Mouse (Mus musculus) erythroid progenitor cell, adult 5-6 weeks (primary cell): ENCODE measurements around the gene Rad51ap2. TPM values are rescaled to one million over a fixed set of nuclear protein-coding genes. Genes with fewer than 3 reads are reported as not detected.

ENCODE experiments used
- ATAC-seq: replicated peaks from 2 replicates; pipeline ENCODE4 v1.8.0; 2016; ENCODE audit warnings: moderate number of reproducible peaks, mild to moderate bottlenecking, moderate TSS enrichment, inconsistent platforms; ENCODE audit not compliant: poor library complexity, low FRiP score, severe bottlenecking
- total RNA-seq, 2 experiments: library from RNA; stranded (forward) in 1 of 2; stranded (reverse) in 1 of 2; fragments of 150-400 nt in 1 of 2; fragments of 186-747, 209-891 nt in 1 of 2; gene quantifications; 2 replicates each; pipeline versions ENCODE4 v1.2.3 to v1.2.4; 2015 to 2017; ENCODE audit warnings: low replicate concordance in 2 of 2

Gene Rad51ap2
- total RNA-seq (2015; ENCODE audit: low replicate concordance) (not detected in 2 replicates), total RNA-seq (2017; ENCODE audit: low replicate concordance) (not detected in 2 replicates)

GRCm38 (mm10) chr12:11455549-11456194 is at the start of gene Rad51ap2:
TSS of gene Rad51ap2 (plus strand) at chr12:11456079.
- ATAC-seq: no peak

- ATAC-seq: no peak
Observed at GRCm38 (mm10) chr12:11407679-11408078, 48.2 kb upstream of the Rad51ap2 start.

- ATAC-seq: no peak
Observed at GRCm38 (mm10) chr12:11418112-11418511, 37.8 kb upstream of the Rad51ap2 start.

- no peak for ATAC-seq
Observed at GRCm38 (mm10) chr12:11427396-11427795, 28.5 kb upstream of the Rad51ap2 start.

- ATAC-seq: no peak
Observed at GRCm38 (mm10) chr12:11433126-11433525, 22.8 kb upstream of the Rad51ap2 start.

- no peak for ATAC-seq
Observed at GRCm38 (mm10) chr12:11433716-11434115, 22.2 kb upstream of the Rad51ap2 start.

GRCm38 (mm10) chr12:11434446-11434845 is 21.4 kb upstream of the Rad51ap2 start:
- no peak for ATAC-seq

GRCm38 (mm10) chr12:11435246-11436022 is 20.4 kb upstream of the Rad51ap2 start:
- no peak for ATAC-seq

- ATAC-seq: no peak
Observed at GRCm38 (mm10) chr12:11436023-11436350, 19.9 kb upstream of the Rad51ap2 start.

- ATAC-seq: no peak
Observed at GRCm38 (mm10) chr12:11436497-11437265, 19.2 kb upstream of the Rad51ap2 start, which contains the start of gene Vsnl1. TSS of gene Vsnl1 (minus strand) at chr12:11436613.

- ATAC-seq: no peak
Observed at GRCm38 (mm10) chr12:11437266-11437906, 18.5 kb upstream of the Rad51ap2 start.

- ATAC-seq: no peak
Observed at GRCm38 (mm10) chr12:11437907-11438447, 17.9 kb upstream of the Rad51ap2 start.

GRCm38 (mm10) chr12:11454146-11454545 is 1.7 kb upstream of the Rad51ap2 start:
- no peak for ATAC-seq

- no peak for ATAC-seq
Observed at GRCm38 (mm10) chr12:11456213-11456612, 334 bp downstream of the Rad51ap2 start.

GRCm38 (mm10) chr12:11456632-11457031 is 753 bp downstream of the Rad51ap2 start:
- ATAC-seq: no peak

Other genes with a start within 250 kb of the Rad51ap2 start
- not detected in 2 replicates for gene Msgn1, start 247.1 kb upstream of the Rad51ap2 start, total RNA-seq (2015; ENCODE audit: low replicate concordance)
- not detected in 2 replicates for gene Msgn1, start 247.1 kb upstream of the Rad51ap2 start, total RNA-seq (2017; ENCODE audit: low replicate concordance)
- 81.8 and 117 TPM in 2 replicates for gene Gen1, start 190.3 kb upstream of the Rad51ap2 start, total RNA-seq (2015; ENCODE audit: low replicate concordance)
- gene Gen1, start 190.3 kb upstream of the Rad51ap2 start, total RNA-seq (2017; ENCODE audit: low replicate concordance): 196 and 214 TPM in 2 replicates
- 161 and 174 TPM in 2 replicates for gene Smc6, start 190.2 kb upstream of the Rad51ap2 start, total RNA-seq (2015; ENCODE audit: low replicate concordance)
- 209 and 324 TPM in 2 replicates for gene Smc6, start 190.2 kb upstream of the Rad51ap2 start, total RNA-seq (2017; ENCODE audit: low replicate concordance)
- gene Vsnl1, start 19.5 kb upstream of the Rad51ap2 start, total RNA-seq (2015; ENCODE audit: low replicate concordance): not detected in 2 replicates
- gene Vsnl1, start 19.5 kb upstream of the Rad51ap2 start, total RNA-seq (2017; ENCODE audit: low replicate concordance): not detected in 2 replicates